Mouse (Mus musculus) lung, embryonic 14.5 days (tissue): Measurements from ENCODE around the gene Map3k5. TPM values are rescaled to one million over a fixed set of nuclear protein-coding genes. Genes with fewer than 3 reads are reported as not detected.

ENCODE experiments used
- ATAC-seq: fragments of 200-750 bp; cut with Nextera tagmentation; 2 replicates; pipeline ENCODE4 v1.8.0; 2017; ENCODE audit warnings: mild to moderate bottlenecking, moderate TSS enrichment, moderate library complexity; ENCODE audit not compliant: insufficient read depth
- DNase-seq: peaks from one replicate; pipeline ENCODE4 v3.0.0-alpha.2; 2015
- H3K27ac ChIP-seq: fragments of 300-500 bp; sonication (generic); 2 replicates; pipeline ENCODE4 v1.5.1; 2014; ENCODE audit warnings: low read depth, mild to moderate bottlenecking, moderate library complexity
- H3K27me3 ChIP-seq: fragments of 300-500 bp; sonication (generic); 2 replicates; pipeline ENCODE4 v1.6.1; 2014; ENCODE audit warnings: low read length, control low read depth; ENCODE audit not compliant: insufficient read depth
- H3K36me3 ChIP-seq: fragments of 300-500 bp; sonication (generic); 2 replicates; pipeline ENCODE4 v1.6.1; 2014; ENCODE audit warnings: control low read depth; ENCODE audit not compliant: insufficient read depth
- H3K4me1 ChIP-seq: fragments of 300-500 bp; sonication (generic); 2 replicates; pipeline ENCODE4 v1.6.1; 2014; ENCODE audit warnings: antibody characterized with exemption, control low read depth; ENCODE audit not compliant: insufficient read depth
- H3K4me2 ChIP-seq: fragments of 300-500 bp; sonication (generic); 2 replicates; pipeline ENCODE4 v1.6.1; 2014; ENCODE audit warnings: mild to moderate bottlenecking
- H3K4me3 ChIP-seq: fragments of 300-500 bp; sonication (generic); 2 replicates; pipeline ENCODE4 v1.5.1; 2014; ENCODE audit warnings: low read depth, low read length
- H3K9ac ChIP-seq: fragments of 300-500 bp; sonication (generic); 2 replicates; pipeline ENCODE4 v1.6.1; 2014
- H3K9me3 ChIP-seq: fragments of 300-500 bp; sonication (generic); 2 replicates; pipeline ENCODE4 v1.6.1; 2016; ENCODE audit warnings: low read depth, low read length, control low read depth
- CTCF ChIP-seq: IDR thresholded peaks from 2 replicates; pipeline ENCODE4 v1.5.1; 2016; ENCODE audit warnings: antibody characterized with exemption, low read depth
- WGBS: fragments of 180-500 bp; shearing (Covaris S2); extraction: QIAGEN DNeasy Blood & Tissue Kit; methylation state at CpG from one replicate; pipeline ENCODE4 v1.1.7; 2014; 5-methylcytosine and 5-hydroxymethylcytosine counted together
- polyA plus RNA-seq: library from polyadenylated mRNA; unstranded; fragments of >200 nt; fragmentation: Nextera tagmentation; extraction: Ambion mirVana; gene quantifications from 2 replicates; pipeline ENCODE4 v1.2.1, GENCODE M21; 2014

The Map3k5 gene
- polyA plus RNA-seq, 1 experiment from 2014 or later = 2.5 TPM

- Histone ChIP-seq H3K4me1 (no peaks in the 10 kb centered on the region), H3K27ac (no peak overlapping the region)
- DNase-seq = no peak
These were observed 6.8 kb downstream of the Map3k5 start for GRCm38 (mm10) chr10:19941063-19941462.

GRCm38 (mm10) chr10:19941914-19942313 is 7.6 kb downstream of the Map3k5 start:
- no peak overlapping the region for H3K9ac ChIP-seq
- H3K27ac ChIP-seq = no peak overlapping the region
- DNase-seq = no peak
- no peaks in the 10 kb centered on the region for H3K4me1 ChIP-seq
- H3K4me2 ChIP-seq = no peak overlapping the region
- no peak for ATAC-seq
- no peak for TF ChIP-seq CTCF
- no peak overlapping the region for H3K4me3 ChIP-seq
- WGBS = 83% methylated on average over 9 of the region's 9 CpGs
- H3K36me3 ChIP-seq = no peaks in the 10 kb centered on the region
- no peaks in the 10 kb centered on the region for H3K9me3 ChIP-seq
- H3K27me3 ChIP-seq = no peaks in the 10 kb centered on the region

More at GRCm38 (mm10) chr10:19941063-19941462, 6.8 kb downstream of the Map3k5 start:
- Histone ChIP-seq H3K9ac (no peak overlapping the region), H3K9me3 (no peaks in the 10 kb centered on the region), H3K27me3 (no peaks in the 10 kb centered on the region), H3K4me3 (no peak overlapping the region), H3K4me2 (no peak overlapping the region), H3K36me3 (no peaks in the 10 kb centered on the region)
- ATAC-seq = no peak
- 44% methylated on average over 6 of the region's 6 CpGs for WGBS
- no peak for TF ChIP-seq CTCF

GRCm38 (mm10) chr10:19942621-19943020 is 8.3 kb downstream of the Map3k5 start:
- no peak for DNase-seq
- no peak overlapping the region for H3K27ac ChIP-seq
- no peak overlapping the region for H3K9ac ChIP-seq
- no peak for ATAC-seq
- no peaks in the 10 kb centered on the region for H3K27me3 ChIP-seq
- no peaks in the 10 kb centered on the region for H3K9me3 ChIP-seq
- no peaks in the 10 kb centered on the region for H3K4me1 ChIP-seq
- no peak overlapping the region for H3K4me3 ChIP-seq
- 94% methylated on average over 3 of the region's 3 CpGs for WGBS
- TF ChIP-seq CTCF = no peak
- no peaks in the 10 kb centered on the region for H3K36me3 ChIP-seq
- no peak overlapping the region for H3K4me2 ChIP-seq

GRCm38 (mm10) chr10:19945651-19946050 is 11.4 kb downstream of the Map3k5 start:
- H3K36me3 ChIP-seq = no peaks in the 10 kb centered on the region
- DNase-seq (no peak), ATAC-seq (no peak)
- no peaks in the 10 kb centered on the region for H3K4me1 ChIP-seq
- no peaks in the 10 kb centered on the region for H3K27me3 ChIP-seq
- H3K4me2 ChIP-seq = no peak overlapping the region
- WGBS = 59% methylated on average over 7 of the region's 7 CpGs
- TF ChIP-seq CTCF = no peak
- no peaks in the 10 kb centered on the region for H3K9me3 ChIP-seq
- no peak overlapping the region for H3K9ac ChIP-seq
- no peak overlapping the region for H3K4me3 ChIP-seq
- no peak overlapping the region for H3K27ac ChIP-seq

GRCm38 (mm10) chr10:19946644-19947043 is 12.4 kb downstream of the Map3k5 start:
- H3K27me3 ChIP-seq = no peaks in the 10 kb centered on the region
- no peaks in the 10 kb centered on the region for H3K36me3 ChIP-seq
- DNase-seq (no peak), ATAC-seq (no peak)
- WGBS = 79% methylated on average over 6 of the region's 6 CpGs
- H3K4me3 ChIP-seq = no peak overlapping the region
- no peaks in the 10 kb centered on the region for H3K4me1 ChIP-seq
- H3K4me2 ChIP-seq = no peak overlapping the region
- H3K9me3 ChIP-seq = no peaks in the 10 kb centered on the region
- H3K27ac ChIP-seq = no peak overlapping the region
- no peak for TF ChIP-seq CTCF
- H3K9ac ChIP-seq = no peak overlapping the region

GRCm38 (mm10) chr10:19947441-19947840 is 13.2 kb downstream of the Map3k5 start:
- H3K9me3 ChIP-seq = no peaks in the 10 kb centered on the region
- H3K36me3 ChIP-seq = no peaks in the 10 kb centered on the region
- no peak for ATAC-seq
- WGBS = 85% methylated on average over 10 of the region's 10 CpGs
- H3K27me3 ChIP-seq = no peaks in the 10 kb centered on the region
- H3K9ac ChIP-seq = no peak overlapping the region
- no peak overlapping the region for H3K27ac ChIP-seq
- TF ChIP-seq CTCF = no peak
- no peak overlapping the region for H3K4me3 ChIP-seq
- no peak for DNase-seq
- H3K4me1 ChIP-seq = no peaks in the 10 kb centered on the region
- no peak overlapping the region for H3K4me2 ChIP-seq

- Histone ChIP-seq H3K4me2 (no peak overlapping the region), H3K27me3 (no peaks in the 10 kb centered on the region), H3K36me3 (no peaks in the 10 kb centered on the region), H3K9ac (no peak overlapping the region), H3K9me3 (no peaks in the 10 kb centered on the region), H3K27ac (no peak overlapping the region), H3K4me1 (no peaks in the 10 kb centered on the region), H3K4me3 (no peak overlapping the region)
- 92% methylated on average over 5 of the region's 5 CpGs for WGBS
- ATAC-seq = no peak
- no peak for TF ChIP-seq CTCF
- no peak for DNase-seq
These were observed 13.6 kb downstream of the Map3k5 start for GRCm38 (mm10) chr10:19947901-19948300.

GRCm38 (mm10) chr10:19948381-19948780 is 14.1 kb downstream of the Map3k5 start:
- ATAC-seq (no peak), DNase-seq (no peak)
- Histone ChIP-seq H3K4me2 (no peak overlapping the region), H3K9ac (no peak overlapping the region), H3K4me1 (no peaks in the 10 kb centered on the region), H3K9me3 (no peaks in the 10 kb centered on the region), H3K27me3 (no peaks in the 10 kb centered on the region), H3K27ac (no peak overlapping the region), H3K36me3 (no peaks in the 10 kb centered on the region), H3K4me3 (no peak overlapping the region)
- no peak for TF ChIP-seq CTCF
- WGBS = 90% methylated on average over 11 of the region's 11 CpGs
